19 mouse cellular contexts compared by ENCODE assay signal in the genomic region with DNA sequence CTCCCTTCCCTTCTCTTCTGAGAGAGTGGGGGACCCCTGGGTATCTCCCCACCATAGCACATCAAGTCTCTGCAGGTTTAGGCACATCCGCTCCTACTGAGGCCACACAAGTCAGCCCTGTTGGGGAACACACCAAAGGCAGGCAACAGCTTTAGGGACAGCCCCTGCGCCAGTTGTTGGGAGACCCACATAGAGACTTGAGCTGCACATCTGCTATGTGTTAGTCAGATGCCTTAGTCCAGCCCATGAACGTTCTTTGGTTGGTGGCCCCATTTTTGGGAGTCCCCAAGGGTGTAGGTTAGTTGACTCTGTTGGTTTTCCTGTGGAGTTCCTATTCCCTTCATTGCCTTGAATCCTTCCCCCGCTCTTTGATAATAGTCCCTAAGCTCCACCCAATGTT.
DNase-seq lines count a peak whose midpoint lies in the region; ATAC-seq and TF ChIP-seq lines count a peak whose summit lies in the region.
"Had no signal": no experiment of that assay in that cellular context is flagged by ENCODE, and none has a peak within 500 bp of the region (broad histone marks: within the 10 kb centered on the region; RNA-seq: fewer than 3 reads in every experiment).

No protein-coding gene starts in this region.

- 83% methylated on average over 4 of the region's 4 CpGs for WGBS in embryonic facial prominence, embryonic 12.5 days
- WGBS in embryonic facial prominence, embryonic 10.5 days = 86% methylated on average over 4 of the region's 4 CpGs
- 89% methylated on average over 4 of the region's 4 CpGs for WGBS in intestine, postnatal 0 days

- no peak overlapping the region for H3K4me3 ChIP-seq in embryonic facial prominence, embryonic 12.5 days
- no peak overlapping the region for H3K4me3 ChIP-seq in embryonic facial prominence, embryonic 10.5 days
- H3K4me3 ChIP-seq in CH12.LX (replicated peaks in 1 of 3; ENCODE audit: low read depth in 2 of 3, low read length in 2 of 3, poor library complexity in 1 of 3) = no peak overlapping the region
- no peak overlapping the region for H3K4me3 ChIP-seq in intestine, postnatal 0 days (ENCODE audit: low read depth, low read length)

- no peak for DNase-seq in embryonic facial prominence, embryonic 10.5 days (ENCODE audit: low spot score)
- peak; percentile 70 for DNase-seq in CH12.LX (ENCODE audit: extremely low read depth)
- DNase-seq: adrenal gland, adult 2 months; adrenal gland, adult 8-10 months; adrenal gland, postnatal 10 days; adrenal gland, postnatal 14 days; adrenal gland, postnatal 25 days; adrenal gland, postnatal 36 days; B cell, adult 2 months; cerebellum, adult 11 months; cerebellum, adult 11-12 months; cerebellum, adult 18-20 months; cerebellum, adult 2 months had no signal

- TF ChIP-seq CTCF in CH12.LX (conservative IDR thresholded peaks at IDR 0.05 in 1 of 2, IDR thresholded peaks at IDR 0.05 in 1 of 2; ENCODE audit: low read depth in 2 of 2, low read length in 2 of 2) = no peak
- TF ChIP-seq CTCF in intestine, postnatal 0 days (IDR thresholded peaks at IDR 0.05; ENCODE audit: low read depth) = no peak

- H3K9me3 ChIP-seq in embryonic facial prominence, embryonic 12.5 days = no peaks in the 10 kb centered on the region
- peaks cover 4% of the 10 kb centered on the region; the same call in 1 of the 2 replicates for H3K9me3 ChIP-seq in embryonic facial prominence, embryonic 10.5 days
- H3K9me3 ChIP-seq in CH12.LX (replicated peaks; ENCODE audit: low read length) = no peaks in the 10 kb centered on the region
- no peaks in the 10 kb centered on the region for H3K9me3 ChIP-seq in intestine, postnatal 0 days (ENCODE audit: control insufficient read depth)
- H3K9me3 ChIP-seq: G1E had no signal

- no peaks in the 10 kb centered on the region for H3K4me1 ChIP-seq in embryonic facial prominence, embryonic 12.5 days
- no peaks in the 10 kb centered on the region for H3K4me1 ChIP-seq in embryonic facial prominence, embryonic 10.5 days
- peaks cover 0 to 16% of the 10 kb centered on the region in 2 experiments; a peak in 2 of 4 replicates for H3K4me1 ChIP-seq in CH12.LX (ENCODE audit: control insufficient read depth in 1 of 2, insufficient read depth in 2 of 2)
- no peaks in the 10 kb centered on the region for H3K4me1 ChIP-seq in intestine, postnatal 0 days (replicated peaks; ENCODE audit: control insufficient read depth, insufficient read depth, low read length)

- H3K36me3 ChIP-seq in embryonic facial prominence, embryonic 12.5 days = no peaks in the 10 kb centered on the region
- no peaks in the 10 kb centered on the region for H3K36me3 ChIP-seq in embryonic facial prominence, embryonic 10.5 days (replicated peaks)
- no peaks in the 10 kb centered on the region for H3K36me3 ChIP-seq in CH12.LX (replicated peaks in 1 of 2; ENCODE audit: control insufficient read depth in 1 of 2, insufficient read depth in 1 of 2, low read length in 1 of 2)
- no peaks in the 10 kb centered on the region for H3K36me3 ChIP-seq in intestine, postnatal 0 days (ENCODE audit: control insufficient read depth, insufficient read depth)
- H3K36me3 ChIP-seq: G1E had no signal

- H3K27me3 ChIP-seq in embryonic facial prominence, embryonic 12.5 days = no peaks in the 10 kb centered on the region
- H3K27me3 ChIP-seq in embryonic facial prominence, embryonic 10.5 days (replicated peaks; ENCODE audit: low read depth, poor library complexity, severe bottlenecking) = no peaks in the 10 kb centered on the region
- H3K27me3 ChIP-seq in CH12.LX (replicated peaks) = no peaks in the 10 kb centered on the region
- no peaks in the 10 kb centered on the region for H3K27me3 ChIP-seq in intestine, postnatal 0 days (replicated peaks; ENCODE audit: control insufficient read depth, insufficient read depth, low read length)
- H3K27me3 ChIP-seq: Patski had no signal

- ATAC-seq in embryonic facial prominence, embryonic 12.5 days (ENCODE audit: insufficient number of reproducible peaks, insufficient read depth, low FRiP score, low TSS enrichment) = 0 out of 2 replicates have a peak, but pooled peaks have one; percentile 28
- no peak for ATAC-seq in intestine, postnatal 0 days
- ATAC-seq: activated CD4-positive, CD25-positive, alpha-beta regulatory T cell, adult 4 months; CD4-positive, CD25-positive, alpha-beta regulatory T cell, adult 4 months; Patski had no signal

- TF ChIP-seq EP300 in CH12.LX (IDR thresholded peaks at IDR 0.05; ENCODE audit: low read length) = peak; percentile 26; the same call in 1 of the 2 replicates

- no peaks in the 10 kb centered on the region for H3K79me2 ChIP-seq in CH12.LX (replicated peaks; ENCODE audit: control insufficient read depth, extremely low read depth, insufficient read depth, poor library complexity, severe bottlenecking)

- TF ChIP-seq POLR2A in CH12.LX (IDR thresholded peaks at IDR 0.05; ENCODE audit: low read depth, low read length) = no peak

- in situ Hi-C loops in CH12.LX (cut with MboI; ENCODE audit: low pct_ligation_motif_present, low pct_unique_long_range_greater_than_20kb, low sequenced_read_pairs) = no loop called here

- no peak overlapping the region for H3K9ac ChIP-seq in embryonic facial prominence, embryonic 12.5 days
- H3K9ac ChIP-seq in CH12.LX (ENCODE audit: insufficient read depth, low read depth) = no peak overlapping the region
- no peak overlapping the region for H3K9ac ChIP-seq in intestine, postnatal 0 days (ENCODE audit: low read depth, low read length)

- no peak overlapping the region for H3K27ac ChIP-seq in embryonic facial prominence, embryonic 12.5 days
- H3K27ac ChIP-seq in embryonic facial prominence, embryonic 10.5 days (replicated peaks) = no peak overlapping the region
- H3K27ac ChIP-seq in CH12.LX (ENCODE audit: insufficient read depth, low read depth) = no peak overlapping the region
- H3K27ac ChIP-seq in intestine, postnatal 0 days (ENCODE audit: low read depth, low read length) = no peak overlapping the region

- no peak overlapping the region for H3K4me2 ChIP-seq in embryonic facial prominence, embryonic 12.5 days (replicated peaks)
- no peak overlapping the region for H3K4me2 ChIP-seq in CH12.LX (ENCODE audit: insufficient read depth, low read depth, poor library complexity, severe bottlenecking)
- no peak overlapping the region for H3K4me2 ChIP-seq in intestine, postnatal 0 days (replicated peaks; ENCODE audit: low read depth)

- dilution Hi-C loops in CH12.LX (cut with MboI; ENCODE audit: extremely low pct_ligation_motif_present, extremely low pct_unique_long_range_greater_than_20kb, low sequenced_read_pairs) = no loop called here

- no peak for TF ChIP-seq RAD21 in CH12.LX (IDR thresholded peaks at IDR 0.05; ENCODE audit: low read depth, low read length)

TF ChIP-seq in CH12.LX, 34 proteins besides CTCF, POLR2A, EP300 and RAD21:
- 0 out of 2 replicates have a peak, but pooled peaks have one; percentile 37 for TF ChIP-seq ETS1 (conservative IDR thresholded peaks at IDR 0.05; ENCODE audit: low read depth, low read length)
- no peak for TF ChIP-seq CHD2 (IDR thresholded peaks at IDR 0.05; ENCODE audit: low read length)
- TF ChIP-seq RCOR1 (conservative IDR thresholded peaks at IDR 0.05; ENCODE audit: low read depth, low read length) = no peak
- TF ChIP-seq ZMIZ1 (IDR thresholded peaks at IDR 0.05; ENCODE audit: low read depth, low read length) = no peak
- no peak for TF ChIP-seq ELF1 (IDR thresholded peaks at IDR 0.05; ENCODE audit: low read depth, low read length)
- no peak for TF ChIP-seq E2F4 (IDR thresholded peaks at IDR 0.05; ENCODE audit: insufficient replicate concordance, low read depth, low read length)
- peak; percentile 50; the same call in 1 of the 2 replicates for TF ChIP-seq TCF12 (IDR thresholded peaks at IDR 0.05; ENCODE audit: low read depth, low read length)
- TF ChIP-seq UBTF (IDR thresholded peaks at IDR 0.05; ENCODE audit: low read depth, low read length) = no peak
- TF ChIP-seq BHLHE40 (IDR thresholded peaks at IDR 0.05; ENCODE audit: low read depth, low read length) = no peak
- TF ChIP-seq ZC3H11A (IDR thresholded peaks at IDR 0.05; ENCODE audit: low read depth, low read length) = no peak
- no peak for TF ChIP-seq USF1 (IDR thresholded peaks at IDR 0.05; ENCODE audit: low read depth, low read length)
- no peak for TF ChIP-seq GABPA (IDR thresholded peaks at IDR 0.05; ENCODE audit: insufficient replicate concordance, low read depth, low read length)
TF ChIP-seq in CH12.LX: peak in this region for 2.
